Mouse (Mus musculus) liver, embryonic 16.5 days (tissue): ENCODE results near the gene Arid5b. TPM values are rescaled to one million over a fixed set of nuclear protein-coding genes. Genes with fewer than 3 reads are reported as not detected.
A peak's percentile ranks its signal among the peaks of the same experiment; 100 is the strongest.

Source experiments
- ATAC-seq: fragments of 200-750 bp; cut with Nextera tagmentation; 2 replicates; pipeline ENCODE4 v1.8.0; 2017; ENCODE audit warnings: low read depth, mild to moderate bottlenecking, moderate number of reproducible peaks, moderate library complexity
- H3K27ac ChIP-seq: fragments of 300-500 bp; sonication (generic); 2 replicates; pipeline ENCODE4 v1.5.1; 2014; ENCODE audit warnings: mild to moderate bottlenecking, low read length
- H3K27me3 ChIP-seq: fragments of 300-500 bp; sonication (generic); 2 replicates; pipeline ENCODE4 v1.6.1; 2014; ENCODE audit warnings: low read depth, low read length, mixed read lengths; ENCODE audit not compliant: control insufficient read depth, insufficient read depth
- H3K36me3 ChIP-seq: fragments of 300-500 bp; sonication (generic); 2 replicates; pipeline ENCODE4 v1.6.1; 2014; ENCODE audit warnings: mild to moderate bottlenecking; ENCODE audit not compliant: control insufficient read depth, insufficient read depth
- H3K4me1 ChIP-seq: fragments of 300-500 bp; sonication (generic); 2 replicates; pipeline ENCODE4 v1.6.1; 2014; ENCODE audit warnings: low read depth, low read length, mixed read lengths; ENCODE audit not compliant: control insufficient read depth
- H3K4me2 ChIP-seq: fragments of 300-500 bp; sonication (generic); 2 replicates; pipeline ENCODE4 v1.6.1; 2014; ENCODE audit warnings: low read depth, low read length, mixed read lengths
- H3K4me3 ChIP-seq: fragments of 300-500 bp; sonication (generic); 2 replicates; pipeline ENCODE4 v1.5.1; 2014; ENCODE audit warnings: low read depth, mild to moderate bottlenecking, low read length
- H3K9ac ChIP-seq: fragments of 300-500 bp; sonication (generic); 2 replicates; pipeline ENCODE4 v1.6.1; 2014; ENCODE audit warnings: low read depth, low read length
- H3K9me3 ChIP-seq: fragments of 300-500 bp; sonication (generic); replicated peaks from 2 replicates; pipeline ENCODE4 v1.6.1; 2016; ENCODE audit warnings: low read length; ENCODE audit not compliant: control insufficient read depth
- WGBS: fragments of 180-500 bp; shearing (Covaris S2); extraction: QIAGEN DNeasy Blood & Tissue Kit; methylation state at CpG from one replicate; pipeline ENCODE4 v1.1.7; 2014; ENCODE audit not compliant: insufficient replicate concordance; 5-methylcytosine and 5-hydroxymethylcytosine counted together
- polyA plus RNA-seq: library from polyadenylated mRNA; unstranded; fragments of >200 nt; fragmentation: Nextera tagmentation; extraction: Ambion mirVana; gene quantifications from 2 replicates; pipeline ENCODE4 v1.2.1, GENCODE M21; 2015

Arid5b gene
- polyA plus RNA-seq, 1 experiment from 2014 or later = 7.8 TPM

DNA sequence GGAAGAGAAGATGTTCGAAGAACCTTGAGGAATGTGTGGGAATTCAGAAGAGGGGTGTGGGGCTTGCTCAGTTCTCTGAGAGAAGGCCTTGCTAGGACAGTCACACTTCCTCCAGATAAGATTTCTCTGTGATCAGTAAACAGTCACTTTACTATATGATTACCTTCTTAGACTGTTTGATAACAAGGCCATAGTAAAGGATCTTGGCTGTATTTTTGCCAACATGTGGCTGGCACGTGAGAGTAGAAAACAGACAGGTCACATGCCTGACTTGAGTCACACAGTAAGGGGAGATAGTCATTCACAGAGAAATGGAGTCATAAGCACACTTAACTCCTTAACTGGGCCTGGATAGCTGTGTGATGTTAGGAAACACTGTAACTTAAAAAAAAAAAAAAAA lies 151.4 kb downstream of the Arid5b start:
- Histone ChIP-seq H3K9me3 (no peaks in the 10 kb centered on the region), H3K4me2 (no peak overlapping the region), H3K9ac (no peak overlapping the region), H3K4me1 (peaks cover 20% of the 10 kb centered on the region), H3K4me3 (no peak overlapping the region), H3K27ac (peak overlapping the region; percentile 54), H3K27me3 (no peaks in the 10 kb centered on the region), H3K36me3 (no peaks in the 10 kb centered on the region)
- 12% methylated on average over 2 of the region's 2 CpGs for WGBS
- no peak for ATAC-seq

DNA sequence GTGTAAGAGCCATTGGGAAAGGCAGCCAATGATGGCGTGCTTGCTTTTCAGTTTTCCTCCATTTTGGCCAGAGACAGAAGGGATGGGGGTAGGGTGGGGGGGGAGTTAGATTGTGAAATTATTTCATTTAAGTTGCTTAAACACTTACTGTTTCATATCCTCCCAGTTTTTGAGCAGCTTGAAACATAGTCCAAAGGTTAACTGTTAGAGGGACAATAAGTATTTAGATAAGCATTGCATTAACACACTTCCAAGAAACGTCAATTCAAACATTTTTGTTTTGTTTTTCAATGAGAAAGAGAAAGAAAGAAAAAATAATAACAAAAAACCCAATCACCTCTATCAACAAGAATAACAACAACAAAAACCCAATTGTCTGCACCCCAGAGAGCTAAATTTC lies 152.0 kb downstream of the Arid5b start:
- no peak for ATAC-seq
- peaks cover 20% of the 10 kb centered on the region for H3K4me1 ChIP-seq
- no peak overlapping the region for H3K9ac ChIP-seq
- no peak overlapping the region for H3K27ac ChIP-seq
- 60% methylated on average over 2 of the region's 2 CpGs for WGBS
- H3K27me3 ChIP-seq = no peaks in the 10 kb centered on the region
- H3K9me3 ChIP-seq = no peaks in the 10 kb centered on the region
- no peak overlapping the region for H3K4me3 ChIP-seq
- 0 out of 2 replicates have a peak, but pooled peaks cover 2% of the 10 kb centered on the region for H3K36me3 ChIP-seq
- H3K4me2 ChIP-seq = no peak overlapping the region

DNA sequence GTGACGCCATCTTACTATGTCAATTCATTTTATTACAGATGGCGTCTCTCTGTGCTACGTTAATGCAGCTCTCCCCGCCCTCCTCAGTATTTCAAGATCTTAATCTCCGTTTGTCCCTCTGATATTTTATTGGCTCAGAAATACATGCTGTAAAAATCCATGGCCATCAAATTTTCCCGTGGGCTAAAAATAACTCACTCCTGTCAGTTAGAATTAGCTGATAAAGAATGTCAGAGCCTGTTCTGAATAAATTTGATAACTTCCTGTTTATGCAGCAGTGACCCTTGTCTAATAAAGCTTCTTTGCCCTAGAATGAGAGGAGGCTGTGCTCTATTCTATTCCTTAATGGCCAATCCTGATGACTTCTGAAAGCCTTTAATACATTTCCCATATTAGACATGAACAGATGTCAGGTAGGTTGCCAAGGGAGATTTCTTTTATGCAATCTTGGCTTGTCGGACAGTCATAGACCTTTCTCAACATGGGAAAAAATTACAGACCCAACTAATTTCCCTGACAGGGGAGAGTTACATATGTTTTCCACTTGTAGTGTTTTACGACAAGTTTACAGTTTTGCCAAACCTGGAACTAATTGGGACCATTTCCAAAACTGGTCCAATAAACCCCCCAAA lies 152.5 kb downstream of the Arid5b start:
- no peak for ATAC-seq
- WGBS = 52% methylated on average over 8 of the region's 8 CpGs
- 0 out of 2 replicates have a peak overlapping the region, but pooled peaks have one; percentile 8 for H3K27ac ChIP-seq

DNA sequence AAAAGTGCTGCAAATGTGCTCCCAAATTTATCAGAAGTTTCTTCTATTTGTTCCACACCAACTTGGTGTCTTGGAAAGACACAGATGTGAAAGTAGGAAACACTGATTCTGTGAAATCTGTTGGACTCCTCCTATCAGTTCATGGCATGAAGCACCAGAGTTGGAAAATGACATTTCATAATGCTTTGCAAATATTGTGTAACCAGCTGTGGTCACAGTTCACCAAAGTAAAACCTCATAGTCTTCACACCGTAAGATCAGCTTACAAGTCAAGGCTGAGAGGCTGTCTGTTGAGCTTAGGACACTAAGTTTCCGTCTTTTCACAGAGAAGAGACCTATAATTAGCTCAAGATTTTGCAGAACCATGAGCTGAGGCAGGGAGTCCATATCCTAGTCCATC lies 153.6 kb downstream of the Arid5b start:
- Histone ChIP-seq H3K9me3 (no peaks in the 10 kb centered on the region), H3K27ac (no peak overlapping the region), H3K4me3 (no peak overlapping the region), H3K9ac (no peak overlapping the region), H3K36me3 (0 out of 2 replicates have a peak, but pooled peaks cover 2% of the 10 kb centered on the region), H3K4me1 (peaks cover 17% of the 10 kb centered on the region), H3K4me2 (no peak overlapping the region), H3K27me3 (no peaks in the 10 kb centered on the region)
- ATAC-seq = peak; percentile 68
- WGBS = 23% methylated on average over 2 of the region's 2 CpGs

More for the DNA sequence above, 152.5 kb downstream of the Arid5b start:
- Histone ChIP-seq H3K9me3 (no peaks in the 10 kb centered on the region), H3K9ac (no peak overlapping the region), H3K4me2 (no peak overlapping the region), H3K4me1 (peaks cover 20% of the 10 kb centered on the region), H3K27me3 (no peaks in the 10 kb centered on the region), H3K4me3 (no peak overlapping the region), H3K36me3 (0 out of 2 replicates have a peak, but pooled peaks cover 2% of the 10 kb centered on the region)

DNA sequence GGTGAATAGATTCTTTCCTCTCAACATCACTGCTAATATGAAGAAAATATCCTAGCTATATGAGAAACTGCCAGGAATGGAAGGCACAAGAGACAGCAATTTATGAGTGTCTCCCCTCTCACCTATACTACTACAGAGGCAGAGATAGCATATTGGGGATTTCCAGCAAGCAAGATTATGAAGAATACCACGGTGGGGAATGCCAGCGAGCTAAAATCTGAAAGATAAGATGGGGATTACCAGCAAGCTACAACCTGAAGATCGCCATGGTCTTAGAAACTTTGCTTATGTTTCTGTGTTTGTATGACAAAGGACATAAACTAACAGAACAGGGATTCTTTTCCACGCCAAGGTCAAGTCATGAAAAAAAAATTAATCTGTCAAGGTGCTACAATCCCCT lies 155.1 kb downstream of the Arid5b start:
- no peak overlapping the region for H3K9ac ChIP-seq
- 60% methylated on average over 4 of the region's 4 CpGs for WGBS
- no peak overlapping the region for H3K27ac ChIP-seq
- no peaks in the 10 kb centered on the region for H3K9me3 ChIP-seq
- no peak overlapping the region for H3K4me2 ChIP-seq
- no peak overlapping the region for H3K4me3 ChIP-seq
- H3K27me3 ChIP-seq = no peaks in the 10 kb centered on the region
- H3K4me1 ChIP-seq = peaks cover 21% of the 10 kb centered on the region
- 0 out of 2 replicates have a peak, but pooled peaks cover 2% of the 10 kb centered on the region for H3K36me3 ChIP-seq
- ATAC-seq = no peak

DNA sequence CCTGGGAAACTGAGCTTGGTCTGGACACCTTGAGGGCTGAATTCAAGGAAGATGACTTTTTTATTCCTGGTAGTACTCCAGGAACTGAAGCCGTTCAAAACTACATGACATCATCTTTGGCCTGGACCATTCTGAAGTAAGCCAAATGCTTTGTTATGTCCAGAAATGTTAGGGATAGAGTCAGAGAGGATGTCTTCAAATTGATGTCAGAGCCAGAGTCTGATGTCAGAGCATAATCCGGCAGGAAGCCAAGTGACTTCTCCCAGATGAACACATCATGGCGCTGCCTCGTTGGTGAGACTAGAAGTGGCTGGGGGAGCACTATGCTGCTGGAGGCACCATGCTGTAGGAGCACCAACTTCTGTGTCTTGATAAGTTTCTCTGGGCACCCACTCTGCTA lies 156.6 kb downstream of the Arid5b start:
- H3K36me3 ChIP-seq = 0 out of 2 replicates have a peak, but pooled peaks cover 2% of the 10 kb centered on the region
- no peak for ATAC-seq
- no peak overlapping the region for H3K9ac ChIP-seq
- no peak overlapping the region for H3K4me2 ChIP-seq
- peaks cover 18% of the 10 kb centered on the region for H3K4me1 ChIP-seq
- 62% methylated on average over 4 of the region's 4 CpGs for WGBS
- H3K27ac ChIP-seq = no peak overlapping the region
- H3K4me3 ChIP-seq = no peak overlapping the region
- no peaks in the 10 kb centered on the region for H3K9me3 ChIP-seq
- no peaks in the 10 kb centered on the region for H3K27me3 ChIP-seq

DNA sequence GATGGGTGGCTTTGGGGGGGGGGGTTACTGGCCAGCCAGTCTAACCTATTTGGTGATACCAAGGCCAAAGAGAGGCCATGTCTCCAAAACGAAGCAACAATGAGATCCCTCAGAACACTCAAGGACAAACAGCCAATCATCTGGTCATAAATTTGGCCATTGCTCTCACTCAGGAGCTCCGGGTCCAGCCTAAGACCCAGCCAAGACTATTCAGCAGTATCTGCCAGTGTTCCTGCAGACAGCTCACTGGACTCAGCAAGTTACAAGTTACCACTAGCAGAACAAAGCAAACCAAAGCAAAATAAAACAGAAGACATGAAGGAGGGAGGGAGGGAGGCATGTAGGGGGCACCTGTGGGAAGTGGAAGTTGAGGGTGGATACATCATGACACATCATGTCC lies 157.3 kb downstream of the Arid5b start:
- 0 out of 2 replicates have a peak, but pooled peaks cover 2% of the 10 kb centered on the region for H3K36me3 ChIP-seq
- no peaks in the 10 kb centered on the region for H3K9me3 ChIP-seq
- no peaks in the 10 kb centered on the region for H3K27me3 ChIP-seq
- 60% methylated on average over 2 of the region's 2 CpGs for WGBS
- no peak for ATAC-seq
- peaks cover 14% of the 10 kb centered on the region for H3K4me1 ChIP-seq
- H3K9ac ChIP-seq = no peak overlapping the region
- H3K4me2 ChIP-seq = no peak overlapping the region
- H3K4me3 ChIP-seq = no peak overlapping the region
- no peak overlapping the region for H3K27ac ChIP-seq

DNA sequence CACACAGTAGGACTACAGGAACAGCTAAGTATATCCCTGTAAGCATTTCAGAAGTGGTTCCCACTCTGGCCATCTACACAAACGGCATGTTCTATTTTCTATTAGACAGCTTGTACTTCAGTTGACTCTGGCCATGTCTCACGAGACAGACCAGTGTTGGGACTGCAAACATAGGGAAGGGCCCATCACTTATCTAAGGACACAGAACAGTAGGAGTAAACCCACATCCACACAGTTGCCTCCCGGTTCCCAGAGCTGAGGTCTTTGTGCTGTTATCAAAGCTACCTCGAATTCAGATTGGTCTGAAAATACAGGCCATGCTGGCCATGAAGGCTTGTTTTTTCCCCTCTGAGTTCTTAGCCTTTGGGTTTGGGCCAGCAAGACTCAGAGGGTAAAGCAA lies 158.5 kb downstream of the Arid5b start:
- Histone ChIP-seq H3K4me3 (no peak overlapping the region), H3K27me3 (no peaks in the 10 kb centered on the region), H3K4me1 (peaks cover 11% of the 10 kb centered on the region), H3K36me3 (0 out of 2 replicates have a peak, but pooled peaks cover 2% of the 10 kb centered on the region), H3K4me2 (no peak overlapping the region), H3K9me3 (no peaks in the 10 kb centered on the region), H3K27ac (no peak overlapping the region), H3K9ac (no peak overlapping the region)
- WGBS = 35% methylated on average over 4 of the region's 4 CpGs
- ATAC-seq = peak; percentile 49; the same call in 1 of the 2 replicates

DNA sequence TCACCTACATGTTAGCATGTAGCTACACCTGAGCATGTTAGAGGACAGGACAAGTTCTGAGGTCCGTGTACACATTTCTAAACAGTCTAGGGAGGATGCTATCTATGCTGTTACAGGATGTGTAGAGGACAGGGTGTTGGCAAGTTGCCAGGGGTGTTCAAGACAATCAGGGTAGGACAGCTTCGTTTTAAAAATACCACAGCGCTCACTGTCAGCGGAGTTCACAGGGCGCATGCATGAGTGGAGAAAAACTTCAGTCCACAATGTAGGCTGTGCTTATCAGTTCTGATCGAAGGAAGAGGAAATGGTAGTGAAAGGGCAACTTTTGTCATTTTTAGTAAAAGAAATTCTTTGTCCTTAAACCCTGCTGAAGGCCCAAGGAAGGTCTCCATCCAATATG lies 159.3 kb downstream of the Arid5b start:
- Histone ChIP-seq H3K9ac (no peak overlapping the region), H3K27ac (no peak overlapping the region), H3K36me3 (0 out of 2 replicates have a peak, but pooled peaks cover 2% of the 10 kb centered on the region), H3K4me3 (no peak overlapping the region), H3K4me1 (peaks cover 7% of the 10 kb centered on the region), H3K27me3 (no peaks in the 10 kb centered on the region), H3K9me3 (no peaks in the 10 kb centered on the region), H3K4me2 (no peak overlapping the region)
- peak; percentile 78 for ATAC-seq
- whole genome bisulfite sequencing = 20% methylated on average over 6 of the region's 6 CpGs
